Mouse (Mus musculus): ENCODE data around the gene Antxr2. TPM values are rescaled to one million over a fixed set of nuclear protein-coding genes. Genes with fewer than 3 reads are reported as not detected.

Gene Antxr2
- polyA plus RNA-seq, 1 experiment from 2014 or later, result 34.1 TPM

Other genes with a start within 250 kb of the Antxr2 start
- gene Prdm8, start 136.2 kb upstream of the Antxr2 start, polyA plus RNA-seq (2015; fragmentation: Nextera tagmentation; extraction: Ambion mirVana), result 0.44 and 0.95 TPM in 2 replicates
- gene Fgf5, start 223.1 kb upstream of the Antxr2 start, polyA plus RNA-seq (2015; fragmentation: Nextera tagmentation; extraction: Ambion mirVana), result 0.33 and 0.64 TPM in 2 replicates

All from lung, embryonic 15.5 days (tissue).